Mouse (Mus musculus) C2C12 (cell line): ENCODE data around the gene Sppl2a.

Experiments
- CEBPB ChIP-seq: IDR thresholded peaks from one replicate; pipeline ENCODE4 v1.6.1; 2011; ENCODE audit warnings: low read depth, mild to moderate bottlenecking, control low read depth, moderate library complexity
- CTCF ChIP-seq: IDR thresholded peaks from one replicate; pipeline ENCODE4 v1.5.1; 2011; ENCODE audit not compliant: control insufficient read depth, insufficient read depth, insufficient read length
- FOSL1 ChIP-seq: IDR thresholded peaks from one replicate; pipeline ENCODE4 v1.8.0; 2011; ENCODE audit warnings: mild to moderate bottlenecking, low read length; ENCODE audit not compliant: poor library complexity, insufficient read depth, severe bottlenecking
- MAX ChIP-seq: IDR thresholded peaks from one replicate; pipeline ENCODE4 v1.6.1; 2011; ENCODE audit warnings: mild to moderate bottlenecking, control low read depth
- MYOD1 ChIP-seq: IDR thresholded peaks from one replicate; pipeline ENCODE4 v1.6.1; 2011; ENCODE audit warnings: low read depth; ENCODE audit not compliant: control insufficient read depth, insufficient read length
- MYOG ChIP-seq: IDR thresholded peaks from one replicate; pipeline ENCODE4 v1.6.1; 2011; ENCODE audit not compliant: control insufficient read depth, insufficient read length; ENCODE audit errors: extremely low read depth
- USF1 ChIP-seq: IDR thresholded peaks from one replicate; pipeline ENCODE4 v1.6.1; 2011; ENCODE audit warnings: low read depth, mild to moderate bottlenecking, control low read depth, moderate library complexity

- TF ChIP-seq USF1, result no peak
- no peak for TF ChIP-seq CEBPB
- TF ChIP-seq CTCF, result no peak
- no peak for TF ChIP-seq MYOD1
- no peak for TF ChIP-seq MAX
- no peak for TF ChIP-seq MYOG
- no peak for TF ChIP-seq FOSL1
These were observed 38.8 kb downstream of the Sppl2a start for GRCm38 (mm10) chr2:126894245-126894644.
